Mouse (Mus musculus) liver, postnatal 0 days (tissue): ENCODE measurements around the gene Tiparp.

Experiments used
- CTCF ChIP-seq: sonication (generic); IDR thresholded peaks from 2 replicates; pipeline ENCODE4 v1.5.1; 2016; ENCODE audit warnings: antibody characterized with exemption, low read depth
- EP300 ChIP-seq: IDR thresholded peaks from 2 replicates; pipeline ENCODE4 v1.6.1; 2016; ENCODE audit warnings: antibody characterized with exemption, low read depth, mild to moderate bottlenecking

- TF ChIP-seq CTCF: no peak
- 0 out of 2 replicates have a peak, but pooled peaks have one; percentile 18 for TF ChIP-seq EP300
Measured at GRCm38 (mm10) chr3:65554633-65555032, 26.4 kb downstream of the Tiparp start.
